Mouse (Mus musculus) spleen, adult 2 months (tissue): ENCODE results near the gene Krt4.

Experiments
- CTCF ChIP-seq: fragments of 200-500 bp; IDR thresholded peaks from 2 replicates; pipeline ENCODE4 v1.5.1; 2011; ENCODE audit warnings: mild to moderate bottlenecking, inconsistent platforms; ENCODE audit not compliant: insufficient read depth, insufficient read length, insufficient replicate concordance; ENCODE audit errors: extremely low read depth
- POLR2A ChIP-seq: fragments of 200-500 bp; IDR thresholded peaks from 2 replicates; pipeline ENCODE4 v1.6.1; 2011; ENCODE audit warnings: low read depth, low read length, inconsistent platforms

DNA sequence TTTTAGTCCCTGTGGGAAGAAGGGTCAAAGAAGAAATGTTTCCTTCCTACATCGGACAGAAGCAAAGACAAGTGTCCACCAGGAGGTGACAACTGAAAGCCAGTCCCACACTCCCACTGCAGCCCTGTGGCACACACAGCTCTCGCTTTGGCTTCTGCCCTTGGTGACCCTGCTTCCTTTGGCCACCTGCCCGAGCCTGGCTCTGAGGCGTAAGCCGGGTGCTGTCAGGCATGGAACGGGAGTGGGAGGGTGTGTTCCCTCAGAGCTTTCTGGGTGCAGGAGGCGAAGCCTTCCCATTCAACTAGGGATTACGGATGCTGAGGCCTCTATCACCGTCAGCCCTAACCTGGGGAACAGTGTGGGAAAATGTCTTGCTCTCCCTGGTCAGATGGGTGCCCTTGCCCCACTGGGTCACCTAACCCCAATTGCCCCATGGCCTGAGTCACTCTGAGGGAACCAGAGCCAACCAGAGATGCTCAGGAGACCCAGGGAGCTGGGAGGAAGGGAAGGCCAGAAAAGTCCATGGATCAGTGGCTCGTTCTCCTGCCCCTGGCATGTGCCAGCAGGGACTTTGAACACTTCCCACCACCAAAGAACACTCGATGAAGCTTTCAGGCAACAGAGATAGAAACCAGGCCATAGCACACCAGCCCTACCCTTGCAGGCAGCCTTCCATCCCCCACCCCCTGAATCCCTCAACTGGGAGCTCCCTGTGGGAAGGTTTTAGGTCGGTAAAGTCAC is 3.0 kb upstream of the Krt4 start:
- TF ChIP-seq CTCF (no peak), POLR2A (no peak)
